Mouse (Mus musculus): ENCODE measurements around the gene Rita1. TPM values are rescaled to one million over a fixed set of nuclear protein-coding genes. Genes with fewer than 3 reads are reported as not detected.

Gene Rita1
- total RNA-seq, 2 experiments from 2014 or later: 14.2 to 16.9 TPM

- DNase-seq (ENCODE audit: low spot score in 2 of 2): no peak
Observed at GRCm38 (mm10) chr5:120628624-120629023, 16.2 kb upstream of the Rita1 start.

- no peak for DNase-seq (ENCODE audit: low spot score in 2 of 2)
Observed at GRCm38 (mm10) chr5:120627515-120628300, 15.3 kb upstream of the Rita1 start.

GRCm38 (mm10) chr5:120626399-120626798 lies 14.0 kb upstream of the Rita1 start:
- DNase-seq (ENCODE audit: low spot score in 2 of 2): no peak

GRCm38 (mm10) chr5:120624427-120624826 lies 12.0 kb upstream of the Rita1 start:
- DNase-seq (ENCODE audit: low spot score in 2 of 2): no peak

GRCm38 (mm10) chr5:120622198-120622851 lies 9.9 kb upstream of the Rita1 start:
- no peak for DNase-seq (ENCODE audit: low spot score in 2 of 2)

GRCm38 (mm10) chr5:120621846-120622197 lies 9.4 kb upstream of the Rita1 start:
- no peak for DNase-seq (ENCODE audit: low spot score in 2 of 2)

GRCm38 (mm10) chr5:120621078-120621765 lies 8.8 kb upstream of the Rita1 start:
- no peak for DNase-seq (ENCODE audit: low spot score in 2 of 2)

GRCm38 (mm10) chr5:120620375-120621077 lies 8.1 kb upstream of the Rita1 start:
- DNase-seq (ENCODE audit: low spot score in 2 of 2): peak; percentile 86 to 91

GRCm38 (mm10) chr5:120619201-120619600 lies 6.8 kb upstream of the Rita1 start:
- DNase-seq (ENCODE audit: low spot score in 2 of 2): peak; percentile 59 to 63

GRCm38 (mm10) chr5:120618778-120619177 lies 6.4 kb upstream of the Rita1 start:
- DNase-seq (ENCODE audit: low spot score in 2 of 2): no peak

- DNase-seq (ENCODE audit: low spot score in 2 of 2): no peak
Observed at GRCm38 (mm10) chr5:120615903-120616302, 3.5 kb upstream of the Rita1 start.

- peak; percentile 97 for DNase-seq (ENCODE audit: low spot score in 2 of 2)
Observed at GRCm38 (mm10) chr5:120612822-120613604, 624 bp upstream of the Rita1 start.

GRCm38 (mm10) chr5:120611416-120611815 lies 973 bp downstream of the Rita1 start:
- no peak for DNase-seq (ENCODE audit: low spot score in 2 of 2)

- DNase-seq (ENCODE audit: low spot score in 2 of 2): no peak
Observed at GRCm38 (mm10) chr5:120610906-120611305, 1.5 kb downstream of the Rita1 start.

- no peak for DNase-seq (ENCODE audit: low spot score in 2 of 2)
Observed at GRCm38 (mm10) chr5:120609246-120609775, 3.1 kb downstream of the Rita1 start.

GRCm38 (mm10) chr5:120607335-120607734 lies 5.1 kb downstream of the Rita1 start:
- no peak for DNase-seq (ENCODE audit: low spot score in 2 of 2)

- no peak for DNase-seq (ENCODE audit: low spot score in 2 of 2)
Observed at GRCm38 (mm10) chr5:120606590-120607200, 5.7 kb downstream of the Rita1 start.

GRCm38 (mm10) chr5:120605688-120606087 lies 6.7 kb downstream of the Rita1 start:
- DNase-seq (ENCODE audit: low spot score in 2 of 2): peak; percentile 90 to 91

- DNase-seq (ENCODE audit: low spot score in 2 of 2): no peak
Observed at GRCm38 (mm10) chr5:120605241-120605661, 7.1 kb downstream of the Rita1 start.

- DNase-seq (ENCODE audit: low spot score in 2 of 2): peak; percentile 76 to 85
Observed at GRCm38 (mm10) chr5:120604839-120605238, 7.5 kb downstream of the Rita1 start.

Data from adrenal gland, adult 18-20 months (tissue).